Mouse (Mus musculus): Measurements from ENCODE around the gene Mllt6. TPM values are rescaled to one million over a fixed set of nuclear protein-coding genes. Genes with fewer than 3 reads are reported as not detected.
A peak's percentile ranks its signal among the peaks of the same experiment; 100 is the strongest.

Gene Mllt6
- polyA plus RNA-seq, 1 experiment from 2014 or later: 2.3 TPM

DNA sequence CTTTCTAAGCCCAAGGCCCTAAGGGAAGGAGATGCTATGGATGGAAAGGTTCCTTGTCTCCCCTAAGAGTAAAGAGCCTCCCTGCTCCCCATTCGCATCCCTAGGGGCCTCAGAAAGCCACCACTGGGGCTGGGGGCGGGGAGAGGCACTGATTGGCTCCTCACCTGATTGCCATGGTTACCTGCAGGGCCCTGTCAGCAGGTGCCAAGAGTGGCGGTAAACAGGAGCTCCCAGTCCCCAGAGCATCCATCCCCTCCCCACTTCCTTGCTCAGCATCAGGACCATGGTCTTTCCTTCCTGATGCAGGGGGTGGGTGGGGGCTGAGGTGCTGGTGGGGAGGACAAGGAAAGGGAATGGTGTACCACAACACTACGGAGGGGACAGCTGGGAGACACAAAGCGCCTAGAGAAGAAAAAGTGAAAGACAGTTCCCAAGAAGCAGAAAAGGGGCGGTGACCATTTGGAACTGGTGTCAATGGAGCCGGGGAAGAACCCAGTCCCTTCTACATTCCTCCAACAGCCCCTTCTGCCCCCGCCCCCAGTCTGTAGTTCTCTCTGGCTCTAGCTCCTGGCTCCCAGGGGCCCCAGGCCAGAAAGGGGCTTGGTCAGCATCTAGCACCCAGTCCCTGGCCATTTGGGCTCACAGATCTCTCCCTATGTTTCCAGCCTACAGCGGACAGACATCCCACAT is 32.6 kb downstream of the Mllt6 start:
- Histone ChIP-seq H3K4me3 (replicated peaks; ENCODE audit: low read depth, low read length) (no peak overlapping the region), H3K9me3 (replicated peaks; ENCODE audit: low read length) (no peaks in the 10 kb centered on the region), H3K36me3 (ENCODE audit: insufficient read depth, low read length) (peaks cover 25% of the 10 kb centered on the region), H3K9ac (ENCODE audit: low read depth, low read length) (0 out of 2 replicates have a peak overlapping the region, but pooled peaks have one; percentile 18), H3K27ac (no peak overlapping the region), H3K4me1 (replicated peaks; ENCODE audit: insufficient read depth, low read length) (peaks cover 27% of the 10 kb centered on the region), H3K27me3 (ENCODE audit: insufficient read depth, low read length) (no peaks in the 10 kb centered on the region), H3K4me2 (ENCODE audit: low read length) (no peak overlapping the region)
- DNase-seq (ENCODE audit: low spot score): no peak
- no peak for TF ChIP-seq CTCF (IDR thresholded peaks at IDR 0.05; ENCODE audit: low read depth)
- no peak for ATAC-seq (replicated peaks; ENCODE audit: low FRiP score, low read depth)
- 45% methylated on average over 9 of the region's 9 CpGs for WGBS

DNA sequence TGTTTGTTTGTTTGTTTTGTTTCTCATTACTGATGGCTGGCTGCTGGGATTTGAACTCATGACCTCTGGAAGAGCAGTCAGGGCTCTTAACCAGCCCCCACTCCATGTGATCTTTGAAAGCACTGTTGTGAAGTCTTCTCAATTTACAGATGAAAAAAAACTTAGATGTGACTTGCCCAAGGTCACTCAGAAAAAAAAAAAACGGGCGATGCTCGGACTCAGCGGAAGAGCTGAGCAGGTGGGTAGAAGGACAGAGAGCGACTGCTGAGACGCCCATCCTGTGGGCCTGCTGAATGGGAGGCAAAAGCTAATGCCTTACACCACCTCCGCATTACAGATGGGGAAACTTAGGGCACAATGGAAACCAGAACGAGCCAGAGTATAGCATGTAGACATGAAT is 33.5 kb downstream of the Mllt6 start:
- no peak overlapping the region for H3K4me2 ChIP-seq (ENCODE audit: low read length)
- no peak overlapping the region for H3K4me3 ChIP-seq (replicated peaks; ENCODE audit: low read depth, low read length)
- H3K27ac ChIP-seq: no peak overlapping the region
- H3K4me1 ChIP-seq (replicated peaks; ENCODE audit: insufficient read depth, low read length): peaks cover 35% of the 10 kb centered on the region
- ATAC-seq (replicated peaks; ENCODE audit: low FRiP score, low read depth) (no peak), DNase-seq (ENCODE audit: low spot score) (no peak)
- no peak overlapping the region for H3K9ac ChIP-seq (ENCODE audit: low read depth, low read length)
- H3K9me3 ChIP-seq (replicated peaks; ENCODE audit: low read length): no peaks in the 10 kb centered on the region
- H3K27me3 ChIP-seq (ENCODE audit: insufficient read depth, low read length): no peaks in the 10 kb centered on the region
- no peak for TF ChIP-seq CTCF (IDR thresholded peaks at IDR 0.05; ENCODE audit: low read depth)
- 72% methylated on average over 8 of the region's 8 CpGs for WGBS
- peaks cover 17% of the 10 kb centered on the region for H3K36me3 ChIP-seq (ENCODE audit: insufficient read depth, low read length)

DNA sequence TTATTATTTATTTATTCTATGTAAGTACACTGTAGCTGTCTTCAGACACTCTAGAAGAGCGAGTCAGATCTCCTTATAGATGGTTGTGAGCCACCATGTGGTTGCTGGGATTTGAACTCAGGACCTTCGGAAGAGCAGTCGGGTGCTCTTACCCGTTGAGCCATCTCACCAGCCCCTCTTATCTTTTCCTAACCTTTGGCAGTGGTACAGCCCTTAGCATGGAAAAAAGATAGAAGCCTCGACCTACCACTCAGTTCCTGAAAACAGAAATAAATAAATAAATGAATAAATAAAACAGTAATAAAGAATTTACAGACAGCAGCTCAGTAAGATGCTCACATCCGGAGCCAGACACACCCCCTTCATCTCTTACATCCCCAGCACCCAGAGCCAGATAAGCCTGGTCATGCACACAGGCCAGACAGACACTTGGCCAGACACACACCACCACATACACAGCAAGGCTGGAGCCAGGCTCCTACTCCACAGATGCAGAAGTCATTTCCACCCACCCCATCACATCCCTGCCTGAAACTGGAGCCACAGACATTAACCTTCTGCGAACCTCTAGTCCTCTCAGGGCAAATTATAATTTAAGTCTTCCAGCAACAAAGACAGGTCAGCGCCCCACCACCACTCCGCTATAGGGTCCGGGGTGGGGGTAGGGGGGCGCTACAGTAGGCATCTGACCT is 34.1 kb downstream of the Mllt6 start:
- no peak for TF ChIP-seq CTCF (IDR thresholded peaks at IDR 0.05; ENCODE audit: low read depth)
- DNase-seq (ENCODE audit: low spot score) (no peak), ATAC-seq (replicated peaks; ENCODE audit: low FRiP score, low read depth) (no peak)
- H3K9me3 ChIP-seq (replicated peaks; ENCODE audit: low read length): no peaks in the 10 kb centered on the region
- no peaks in the 10 kb centered on the region for H3K27me3 ChIP-seq (ENCODE audit: insufficient read depth, low read length)
- H3K36me3 ChIP-seq (ENCODE audit: insufficient read depth, low read length): peaks cover 11% of the 10 kb centered on the region; the same call in 1 of the 2 replicates
- 43% methylated on average over 11 of the region's 11 CpGs for WGBS
- H3K4me1 ChIP-seq (replicated peaks; ENCODE audit: insufficient read depth, low read length): peaks cover 35% of the 10 kb centered on the region
- H3K4me3 ChIP-seq (replicated peaks; ENCODE audit: low read depth, low read length): peak overlapping the region; percentile 93
- peak overlapping the region; percentile 93 for H3K4me2 ChIP-seq (ENCODE audit: low read length)
- no peak overlapping the region for H3K9ac ChIP-seq (ENCODE audit: low read depth, low read length)
- peak overlapping the region; percentile 98; the same call in 1 of the 2 replicates for H3K27ac ChIP-seq

DNA sequence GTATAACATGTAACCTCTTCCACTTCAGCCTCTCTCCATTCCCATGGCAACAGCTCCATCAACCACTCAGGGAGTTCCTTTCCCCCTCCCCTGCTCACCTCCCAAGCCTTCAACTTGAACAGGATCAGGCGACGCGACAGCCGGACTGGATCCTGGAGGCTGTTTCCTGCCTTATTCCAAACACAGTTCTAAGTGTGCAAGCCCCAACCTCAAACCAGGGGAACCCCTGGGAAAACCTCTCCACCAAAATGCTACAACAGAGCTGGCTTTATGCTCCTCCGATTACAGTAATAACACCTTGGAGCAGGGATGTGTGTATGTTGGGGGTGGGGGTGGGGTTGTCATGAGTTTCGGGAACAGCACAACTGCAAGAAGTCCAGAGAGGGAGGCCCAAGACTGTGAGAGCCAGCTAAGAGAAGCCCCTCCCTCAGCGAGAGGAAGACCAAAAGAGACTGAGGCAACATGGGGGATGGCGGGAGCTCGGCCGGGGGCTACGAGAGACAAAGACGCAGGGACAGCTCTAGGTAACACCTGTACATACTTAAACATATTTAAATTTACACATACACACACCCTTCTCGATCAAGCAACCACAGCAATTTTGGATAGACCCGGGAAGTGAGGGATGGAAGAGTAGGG is 34.8 kb downstream of the Mllt6 start:
- no peak for TF ChIP-seq CTCF (IDR thresholded peaks at IDR 0.05; ENCODE audit: low read depth)
- peak overlapping the region; percentile 93 for H3K9ac ChIP-seq (ENCODE audit: low read depth, low read length)
- H3K4me3 ChIP-seq (replicated peaks; ENCODE audit: low read depth, low read length): peak overlapping the region; percentile 93
- under 1% methylated on average over 14 of the region's 14 CpGs for WGBS
- H3K36me3 ChIP-seq (ENCODE audit: insufficient read depth, low read length): 0 out of 2 replicates have a peak, but pooled peaks cover 4% of the 10 kb centered on the region
- peaks cover 35% of the 10 kb centered on the region for H3K4me1 ChIP-seq (replicated peaks; ENCODE audit: insufficient read depth, low read length)
- H3K27me3 ChIP-seq (ENCODE audit: insufficient read depth, low read length): no peaks in the 10 kb centered on the region
- H3K4me2 ChIP-seq (ENCODE audit: low read length): peak overlapping the region; percentile 93
- peak overlapping the region; percentile 98 for H3K27ac ChIP-seq
- DNase-seq (ENCODE audit: low spot score) (peak; percentile 69), ATAC-seq (replicated peaks; ENCODE audit: low FRiP score, low read depth) (no peak)
- no peaks in the 10 kb centered on the region for H3K9me3 ChIP-seq (replicated peaks; ENCODE audit: low read length)

DNA sequence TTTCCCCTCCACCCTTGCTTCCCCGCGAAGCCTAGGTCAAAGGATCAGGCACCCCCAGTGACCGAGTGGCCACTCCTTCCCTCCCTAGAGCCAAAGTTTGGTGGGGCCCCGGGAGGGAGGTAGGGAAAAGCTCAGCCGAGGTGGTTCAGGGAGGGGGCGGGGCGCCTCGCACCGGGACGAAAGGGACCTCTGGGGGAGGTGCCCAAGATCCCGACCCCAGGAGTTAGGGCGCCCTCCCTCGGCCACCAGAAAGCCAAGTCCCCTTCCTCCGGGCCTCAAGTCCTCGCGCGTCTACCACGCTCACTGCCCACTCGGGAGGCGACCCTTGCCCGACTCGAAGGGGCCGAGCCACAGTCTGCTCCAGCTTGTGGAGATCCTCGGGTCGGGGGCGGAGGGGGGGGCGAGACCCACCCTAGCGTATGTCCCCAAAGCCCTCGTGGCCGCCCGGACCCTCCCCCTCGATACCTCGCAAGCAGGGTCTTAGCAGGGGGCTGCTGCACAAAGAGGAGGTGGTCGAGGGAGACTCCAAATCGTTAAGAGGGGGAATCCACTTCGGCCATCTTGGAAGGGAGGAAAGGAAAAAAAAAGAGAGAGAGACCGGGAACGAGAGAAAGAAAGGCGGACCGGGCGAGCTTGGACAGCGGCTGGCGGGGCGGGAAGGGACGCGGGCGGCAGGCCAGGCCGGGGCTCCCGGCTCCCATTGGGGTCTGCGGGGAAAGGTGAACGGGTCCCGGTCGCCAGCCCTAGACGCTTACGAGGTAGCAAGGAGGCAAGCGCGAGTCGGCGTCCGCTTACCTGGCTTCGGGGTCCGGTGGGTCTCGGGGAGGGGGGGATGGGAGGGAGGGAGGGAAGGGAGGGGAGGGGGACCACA is 35.8 kb downstream of the Mllt6 start:
- H3K4me1 ChIP-seq (replicated peaks; ENCODE audit: insufficient read depth, low read length): peaks cover 35% of the 10 kb centered on the region
- no peaks in the 10 kb centered on the region for H3K27me3 ChIP-seq (ENCODE audit: insufficient read depth, low read length)
- TF ChIP-seq CTCF (IDR thresholded peaks at IDR 0.05; ENCODE audit: low read depth): peak; percentile 62
- H3K9me3 ChIP-seq (replicated peaks; ENCODE audit: low read length): no peaks in the 10 kb centered on the region
- H3K9ac ChIP-seq (ENCODE audit: low read depth, low read length): peak overlapping the region; percentile 93
- H3K4me2 ChIP-seq (ENCODE audit: low read length): peak overlapping the region; percentile 93
- H3K4me3 ChIP-seq (replicated peaks; ENCODE audit: low read depth, low read length): peak overlapping the region; percentile 93
- ATAC-seq (replicated peaks; ENCODE audit: low FRiP score, low read depth) (0 out of 2 replicates have a peak, but pooled peaks have one; percentile 1), DNase-seq (ENCODE audit: low spot score) (peak; percentile 86)
- 0% methylated on average over 59 of the region's 63 CpGs for WGBS
- peak overlapping the region; percentile 98 for H3K27ac ChIP-seq
- no peaks in the 10 kb centered on the region for H3K36me3 ChIP-seq (ENCODE audit: insufficient read depth, low read length)

Measured in kidney, postnatal 0 days (tissue).